Mouse (Mus musculus) liver, embryonic 15.5 days (tissue): ENCODE data around the gene Srgap2. TPM values are rescaled to one million over a fixed set of nuclear protein-coding genes. Genes with fewer than 3 reads are reported as not detected.

Experiments used
- ATAC-seq: fragments of 200-750 bp; cut with Nextera tagmentation; 2 replicates; pipeline ENCODE4 v1.8.0; 2017; ENCODE audit warnings: moderate number of reproducible peaks, mild to moderate bottlenecking, moderate library complexity; ENCODE audit not compliant: insufficient read depth
- H3K27ac ChIP-seq: fragments of 300-500 bp; sonication (generic); replicated peaks from 2 replicates; pipeline ENCODE4 v1.5.1; 2015; ENCODE audit warnings: mild to moderate bottlenecking, inconsistent platforms
- H3K27me3 ChIP-seq: fragments of 300-500 bp; sonication (generic); 2 replicates; pipeline ENCODE4 v1.6.1; 2015; ENCODE audit warnings: mild to moderate bottlenecking, inconsistent platforms
- H3K36me3 ChIP-seq: fragments of 300-500 bp; sonication (generic); replicated peaks from 2 replicates; pipeline ENCODE4 v1.6.1; 2015; ENCODE audit warnings: moderate library complexity, mild to moderate bottlenecking, inconsistent platforms
- H3K4me1 ChIP-seq: fragments of 300-500 bp; sonication (generic); replicated peaks from 2 replicates; pipeline ENCODE4 v1.6.1; 2015; ENCODE audit warnings: inconsistent platforms
- H3K4me2 ChIP-seq: fragments of 300-500 bp; sonication (generic); 2 replicates; pipeline ENCODE4 v1.6.1; 2015; ENCODE audit warnings: moderate library complexity, mild to moderate bottlenecking, inconsistent platforms
- H3K4me3 ChIP-seq: fragments of 300-500 bp; sonication (generic); replicated peaks from 2 replicates; pipeline ENCODE4 v1.5.1; 2015; ENCODE audit warnings: mild to moderate bottlenecking, inconsistent platforms
- H3K9ac ChIP-seq: fragments of 300-500 bp; sonication (generic); 2 replicates; pipeline ENCODE4 v1.6.1; 2015; ENCODE audit warnings: moderate library complexity, mild to moderate bottlenecking, inconsistent platforms
- H3K9me3 ChIP-seq: fragments of 300-500 bp; sonication (generic); replicated peaks from 2 replicates; pipeline ENCODE4 v1.6.1; 2016; ENCODE audit warnings: inconsistent platforms
- WGBS: fragments of 180-500 bp; shearing (Covaris S2); methylation state at CpG from one replicate; pipeline ENCODE4 v1.1.7; 2015; ENCODE audit warnings: mixed read lengths; ENCODE audit not compliant: insufficient replicate concordance; 5-methylcytosine and 5-hydroxymethylcytosine counted together
- polyA plus RNA-seq: library from polyadenylated mRNA; unstranded; fragments of >200 nt; fragmentation: Nextera tagmentation; extraction: Ambion mirVana; gene quantifications from 2 replicates; pipeline ENCODE4 v1.2.1, GENCODE M21; 2015

Gene Srgap2
- polyA plus RNA-seq, 1 experiment from 2014 or later, result 3.8 TPM

- no peaks in the 10 kb centered on the region for H3K36me3 ChIP-seq
- H3K9me3 ChIP-seq, result no peaks in the 10 kb centered on the region
- H3K4me2 ChIP-seq, result peak overlapping the region; percentile 99
- peak overlapping the region; percentile 90 for H3K4me3 ChIP-seq
- no peak for ATAC-seq
- WGBS, result 3% methylated on average over 26 of the region's 26 CpGs
- no peaks in the 10 kb centered on the region for H3K27me3 ChIP-seq
- peaks cover 55% of the 10 kb centered on the region for H3K4me1 ChIP-seq
- H3K27ac ChIP-seq, result peak overlapping the region; percentile 94; the same call in 1 of the 2 replicates
- H3K9ac ChIP-seq, result peak overlapping the region; percentile 90
These were observed 2.0 kb downstream of the Srgap2 start for GRCm38 (mm10) chr1:131525101-131525585.

GRCm38 (mm10) chr1:131523794-131524193, 3.4 kb downstream of the Srgap2 start:
- peaks cover 43% of the 10 kb centered on the region for H3K4me1 ChIP-seq
- H3K9ac ChIP-seq, result no peak overlapping the region
- WGBS, result 52% methylated on average over 3 of the region's 3 CpGs
- H3K4me3 ChIP-seq, result no peak overlapping the region
- no peaks in the 10 kb centered on the region for H3K9me3 ChIP-seq
- H3K27me3 ChIP-seq, result no peaks in the 10 kb centered on the region
- H3K36me3 ChIP-seq, result no peaks in the 10 kb centered on the region
- peak overlapping the region; percentile 99 for H3K4me2 ChIP-seq
- ATAC-seq, result no peak
- H3K27ac ChIP-seq, result no peak overlapping the region

- ATAC-seq, result no peak
- Histone ChIP-seq H3K9me3 (no peaks in the 10 kb centered on the region), H3K27ac (no peak overlapping the region), H3K4me3 (no peak overlapping the region), H3K27me3 (no peaks in the 10 kb centered on the region), H3K9ac (no peak overlapping the region), H3K36me3 (no peaks in the 10 kb centered on the region), H3K4me1 (0 out of 2 replicates have a peak, but pooled peaks cover 6% of the 10 kb centered on the region), H3K4me2 (no peak overlapping the region)
- 53% methylated on average over 3 of the region's 3 CpGs for WGBS
These were observed 10.6 kb downstream of the Srgap2 start for GRCm38 (mm10) chr1:131516588-131516987.

- Histone ChIP-seq H3K9me3 (no peaks in the 10 kb centered on the region), H3K9ac (no peak overlapping the region), H3K27me3 (no peaks in the 10 kb centered on the region), H3K36me3 (no peaks in the 10 kb centered on the region), H3K4me1 (0 out of 2 replicates have a peak, but pooled peaks cover 6% of the 10 kb centered on the region), H3K27ac (no peak overlapping the region), H3K4me2 (no peak overlapping the region), H3K4me3 (no peak overlapping the region)
- no peak for ATAC-seq
- 56% methylated on average over 1 of the region's 1 CpGs for whole genome bisulfite sequencing
These were observed 13.0 kb downstream of the Srgap2 start for GRCm38 (mm10) chr1:131514197-131514596.

- H3K9me3 ChIP-seq, result no peaks in the 10 kb centered on the region
- no peaks in the 10 kb centered on the region for H3K36me3 ChIP-seq
- 0 out of 2 replicates have a peak, but pooled peaks cover 6% of the 10 kb centered on the region for H3K4me1 ChIP-seq
- no peak overlapping the region for H3K9ac ChIP-seq
- H3K27ac ChIP-seq, result no peak overlapping the region
- H3K4me2 ChIP-seq, result no peak overlapping the region
- H3K27me3 ChIP-seq, result no peaks in the 10 kb centered on the region
- 70% methylated on average over 2 of the region's 2 CpGs for WGBS
- H3K4me3 ChIP-seq, result no peak overlapping the region
- ATAC-seq, result no peak
These were observed 14.0 kb downstream of the Srgap2 start for GRCm38 (mm10) chr1:131513136-131513535.

- Histone ChIP-seq H3K4me1 (0 out of 2 replicates have a peak, but pooled peaks cover 6% of the 10 kb centered on the region), H3K27ac (no peak overlapping the region), H3K27me3 (no peaks in the 10 kb centered on the region), H3K4me2 (no peak overlapping the region), H3K9ac (no peak overlapping the region), H3K9me3 (no peaks in the 10 kb centered on the region), H3K36me3 (no peaks in the 10 kb centered on the region), H3K4me3 (no peak overlapping the region)
- WGBS, result 62% methylated on average over 3 of the region's 3 CpGs
- ATAC-seq, result no peak
These were observed 15.3 kb downstream of the Srgap2 start for GRCm38 (mm10) chr1:131511661-131512500.

- Histone ChIP-seq H3K36me3 (no peaks in the 10 kb centered on the region), H3K4me2 (no peak overlapping the region), H3K9ac (no peak overlapping the region), H3K4me1 (0 out of 2 replicates have a peak, but pooled peaks cover 6% of the 10 kb centered on the region), H3K27ac (no peak overlapping the region), H3K27me3 (no peaks in the 10 kb centered on the region), H3K9me3 (no peaks in the 10 kb centered on the region), H3K4me3 (no peak overlapping the region)
- ATAC-seq, result no peak
These were observed 16.0 kb downstream of the Srgap2 start for GRCm38 (mm10) chr1:131511131-131511530.

GRCm38 (mm10) chr1:131501681-131502080, 25.5 kb downstream of the Srgap2 start:
- Histone ChIP-seq H3K4me3 (no peak overlapping the region), H3K36me3 (no peaks in the 10 kb centered on the region), H3K4me1 (no peaks in the 10 kb centered on the region; the same call in 1 of the 2 replicates), H3K27ac (no peak overlapping the region), H3K27me3 (no peaks in the 10 kb centered on the region), H3K4me2 (no peak overlapping the region), H3K9me3 (no peaks in the 10 kb centered on the region), H3K9ac (no peak overlapping the region)
- ATAC-seq, result no peak
- WGBS, result 56% methylated on average over 1 of the region's 1 CpGs

GRCm38 (mm10) chr1:131498231-131498630, 28.9 kb downstream of the Srgap2 start:
- no peak overlapping the region for H3K4me3 ChIP-seq
- H3K4me1 ChIP-seq, result no peaks in the 10 kb centered on the region; the same call in 1 of the 2 replicates
- H3K36me3 ChIP-seq, result no peaks in the 10 kb centered on the region
- H3K9ac ChIP-seq, result no peak overlapping the region
- H3K9me3 ChIP-seq, result no peaks in the 10 kb centered on the region
- no peak overlapping the region for H3K27ac ChIP-seq
- no peaks in the 10 kb centered on the region for H3K27me3 ChIP-seq
- no peak for ATAC-seq
- 66% methylated on average over 1 of the region's 1 CpGs for WGBS
- no peak overlapping the region for H3K4me2 ChIP-seq

GRCm38 (mm10) chr1:131493966-131494898, 32.9 kb downstream of the Srgap2 start:
- H3K9me3 ChIP-seq, result no peaks in the 10 kb centered on the region
- no peak overlapping the region for H3K4me3 ChIP-seq
- no peak overlapping the region for H3K27ac ChIP-seq
- no peaks in the 10 kb centered on the region for H3K27me3 ChIP-seq
- no peak for ATAC-seq
- H3K36me3 ChIP-seq, result no peaks in the 10 kb centered on the region
- no peak overlapping the region for H3K4me2 ChIP-seq
- 69% methylated on average over 4 of the region's 4 CpGs for WGBS
- H3K4me1 ChIP-seq, result peaks cover 3% of the 10 kb centered on the region
- no peak overlapping the region for H3K9ac ChIP-seq

- H3K9me3 ChIP-seq, result no peaks in the 10 kb centered on the region
- ATAC-seq, result no peak
- no peak overlapping the region for H3K27ac ChIP-seq
- H3K4me1 ChIP-seq, result peaks cover 3% of the 10 kb centered on the region
- WGBS, result 20% methylated on average over 2 of the region's 2 CpGs
- H3K4me2 ChIP-seq, result no peak overlapping the region
- H3K27me3 ChIP-seq, result no peaks in the 10 kb centered on the region
- H3K9ac ChIP-seq, result no peak overlapping the region
- no peak overlapping the region for H3K4me3 ChIP-seq
- no peaks in the 10 kb centered on the region for H3K36me3 ChIP-seq
These were observed 34.8 kb downstream of the Srgap2 start for GRCm38 (mm10) chr1:131492360-131492759.
